Mouse (Mus musculus) embryonic fibroblast, embryonic 13.5 days (primary cell): Measurements from ENCODE around the gene Papola. TPM values are rescaled to one million over a fixed set of nuclear protein-coding genes. Genes with fewer than 3 reads are reported as not detected.

Experiments
- H3K27ac ChIP-seq: 2 replicates; pipeline ENCODE4 v1.5.1; 2012; ENCODE audit warnings: low read length, control low read depth, inconsistent platforms; ENCODE audit not compliant: insufficient read depth
- H3K4me1 ChIP-seq: 2 replicates; pipeline ENCODE4 v1.6.1; 2011; ENCODE audit warnings: low read length; ENCODE audit not compliant: control insufficient read depth, insufficient read depth
- H3K4me3 ChIP-seq: 2 replicates; pipeline ENCODE4 v1.5.1; 2011; ENCODE audit warnings: mild to moderate bottlenecking, control low read depth, low read length; ENCODE audit not compliant: insufficient read depth
- CTCF ChIP-seq: IDR thresholded peaks from 2 replicates; pipeline ENCODE4 v1.5.1; 2011; ENCODE audit warnings: mild to moderate bottlenecking, control low read depth, low read length, moderate library complexity, borderline replicate concordance; ENCODE audit not compliant: insufficient read depth
- POLR2A ChIP-seq: IDR thresholded peaks from 2 replicates; pipeline ENCODE4 v1.6.1; 2011; ENCODE audit warnings: low read depth, mild to moderate bottlenecking, control low read depth, low read length, moderate library complexity
- polyA plus RNA-seq: library from polyadenylated mRNA; stranded (reverse); fragments of >200 nt; gene quantifications from 2 replicates; pipeline ENCODE4 v1.2.4, GENCODE M21; 2011; ENCODE audit warnings: low read depth; ENCODE audit not compliant: missing spikeins, insufficient read length

Papola gene
- polyA plus RNA-seq, 1 experiment: 214 TPM

DNA sequence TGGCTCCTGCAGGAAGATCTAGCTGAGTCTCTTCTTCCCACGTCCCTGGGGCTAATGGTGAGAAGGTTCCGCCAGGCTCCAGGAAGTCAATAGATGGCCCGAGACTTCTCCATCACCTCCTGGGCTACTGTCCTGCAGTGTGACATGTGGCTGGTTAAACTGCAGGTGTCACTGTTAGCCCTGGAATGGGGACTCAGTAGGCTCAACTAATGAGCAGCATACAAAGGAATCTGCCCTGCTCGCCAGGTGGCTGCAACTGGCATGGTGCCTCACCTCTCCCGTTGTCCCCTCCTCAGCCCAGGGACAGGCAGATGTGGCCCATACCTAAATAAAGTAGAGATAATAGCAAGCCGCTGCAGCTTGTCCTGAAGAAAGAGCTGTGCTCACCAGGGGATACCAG, 70.1 kb downstream of the Papola start:
- TF ChIP-seq CTCF: peak; percentile 14; the same call in 1 of the 2 replicates
- TF ChIP-seq POLR2A: no peak
- no peaks in the 10 kb centered on the region for H3K4me1 ChIP-seq
- H3K4me3 ChIP-seq: no peak overlapping the region
- no peak overlapping the region for H3K27ac ChIP-seq

DNA sequence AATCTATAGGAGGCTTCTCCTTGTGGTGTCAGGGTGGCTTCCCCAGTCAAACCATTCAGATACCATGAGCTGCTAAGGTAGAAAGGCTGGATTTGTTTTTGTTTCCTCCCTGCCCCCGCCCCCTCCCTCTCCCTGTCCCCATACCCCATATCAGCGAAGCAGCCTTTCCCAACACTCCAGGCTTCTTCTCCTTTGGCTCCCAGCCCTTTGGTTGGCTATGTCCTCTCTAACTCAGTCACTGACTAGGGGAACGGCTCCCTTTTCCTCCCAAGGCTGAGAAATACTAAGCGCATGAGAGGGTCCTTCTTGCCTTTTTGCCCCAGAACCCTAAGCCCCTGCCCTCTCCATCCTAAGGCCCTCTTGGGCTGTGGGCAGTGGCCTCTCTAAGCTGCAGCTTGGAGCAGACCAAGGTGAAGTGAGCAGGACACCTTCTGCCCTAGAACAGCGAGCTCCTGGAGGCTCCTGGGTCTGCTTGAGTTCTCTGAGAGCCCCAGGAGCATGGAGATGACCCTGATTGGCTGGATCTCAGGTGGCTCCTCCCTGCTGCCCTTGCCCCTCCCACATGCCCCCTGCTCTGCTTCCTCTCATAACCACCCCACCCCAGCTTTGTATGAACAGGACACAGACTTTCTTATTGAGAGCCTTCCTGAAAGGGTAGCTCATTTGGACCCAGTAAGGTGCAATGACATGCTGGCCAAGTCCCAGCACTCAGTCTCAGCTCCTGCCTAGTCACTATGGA, 73.6 kb downstream of the Papola start:
- no peak for TF ChIP-seq POLR2A
- no peak for TF ChIP-seq CTCF
- Histone ChIP-seq H3K4me3 (no peak overlapping the region), H3K4me1 (no peaks in the 10 kb centered on the region), H3K27ac (no peak overlapping the region)

DNA sequence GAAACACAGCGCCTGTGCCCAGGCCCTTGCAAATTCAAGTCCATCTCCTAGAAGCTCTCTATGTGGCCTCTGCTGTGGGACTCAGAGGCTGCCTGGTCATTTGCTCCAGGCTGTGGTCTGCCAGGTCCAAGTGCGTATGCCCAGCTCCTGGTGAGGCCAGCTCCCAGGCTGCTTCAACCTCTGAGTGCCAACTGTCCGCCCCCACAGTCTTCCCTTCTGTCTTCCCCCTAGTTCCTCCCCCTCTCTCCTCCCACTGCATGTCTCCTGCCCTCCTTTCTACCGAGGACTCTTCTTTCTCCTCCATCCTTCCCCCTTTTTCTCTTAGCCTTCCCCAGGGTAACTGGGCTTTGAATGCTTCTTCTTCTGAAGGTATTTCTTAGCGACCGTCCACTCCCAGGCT, 77.6 kb downstream of the Papola start:
- H3K27ac ChIP-seq: no peak overlapping the region
- H3K4me1 ChIP-seq: no peaks in the 10 kb centered on the region
- no peak overlapping the region for H3K4me3 ChIP-seq
- no peak for TF ChIP-seq POLR2A
- TF ChIP-seq CTCF: no peak

GRCm38 (mm10) chr12:105862607-105863006, 78.1 kb downstream of the Papola start:
- Histone ChIP-seq H3K4me3 (no peak overlapping the region), H3K4me1 (no peaks in the 10 kb centered on the region)

DNA sequence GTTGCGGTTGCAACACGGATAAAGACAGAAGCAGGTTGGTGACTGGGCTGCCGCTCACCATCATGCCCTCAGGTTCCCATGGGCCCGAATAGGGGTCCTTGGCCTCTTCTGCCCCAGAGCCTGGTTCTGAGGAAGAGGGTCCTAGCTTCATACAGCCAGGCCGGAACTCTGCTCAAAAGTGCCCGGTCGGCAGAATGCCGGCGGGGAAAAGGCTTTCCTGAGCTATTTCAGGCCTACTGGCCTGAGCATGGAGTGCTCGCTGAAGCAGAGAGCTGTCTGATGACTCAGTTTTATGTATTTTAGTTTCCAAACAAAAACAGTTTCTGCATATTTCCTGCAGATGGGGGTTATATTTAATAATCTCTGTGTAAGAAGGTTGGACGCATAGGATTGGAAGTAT, 78.9 kb downstream of the Papola start:
- no peak overlapping the region for H3K4me3 ChIP-seq
- no peaks in the 10 kb centered on the region for H3K4me1 ChIP-seq
- no peak overlapping the region for H3K27ac ChIP-seq
- TF ChIP-seq CTCF (no peak), POLR2A (no peak)

More at GRCm38 (mm10) chr12:105862607-105863006, 78.1 kb downstream of the Papola start:
- no peak overlapping the region for H3K27ac ChIP-seq
- TF ChIP-seq CTCF (no peak), POLR2A (no peak)

DNA sequence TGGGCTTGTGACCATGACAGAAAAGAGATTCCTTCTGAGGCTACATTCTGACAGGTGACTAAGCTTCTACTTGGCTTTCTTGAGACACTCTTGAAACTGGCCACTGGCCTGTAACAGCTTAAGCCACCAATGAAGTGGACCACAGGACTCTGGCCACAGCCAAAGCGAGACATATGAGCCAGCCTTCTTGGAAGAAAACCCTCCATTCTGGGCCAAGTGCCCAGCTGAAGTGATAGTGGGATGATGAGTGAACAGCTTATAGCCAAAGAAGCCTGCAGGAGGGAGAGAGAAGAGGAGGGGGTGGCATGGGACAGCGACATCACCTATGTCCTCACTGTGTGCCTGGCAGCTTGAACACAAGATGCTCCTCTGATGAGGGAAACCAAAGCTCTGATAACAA, 83.2 kb downstream of the Papola start:
- H3K4me1 ChIP-seq: no peaks in the 10 kb centered on the region
- no peak overlapping the region for H3K27ac ChIP-seq
- TF ChIP-seq CTCF (no peak), POLR2A (no peak)
- no peak overlapping the region for H3K4me3 ChIP-seq

- TF ChIP-seq CTCF (no peak), POLR2A (no peak)
- Histone ChIP-seq H3K4me3 (no peak overlapping the region), H3K27ac (no peak overlapping the region), H3K4me1 (no peaks in the 10 kb centered on the region)
Observed at GRCm38 (mm10) chr12:105869242-105869641, 84.7 kb downstream of the Papola start.

DNA sequence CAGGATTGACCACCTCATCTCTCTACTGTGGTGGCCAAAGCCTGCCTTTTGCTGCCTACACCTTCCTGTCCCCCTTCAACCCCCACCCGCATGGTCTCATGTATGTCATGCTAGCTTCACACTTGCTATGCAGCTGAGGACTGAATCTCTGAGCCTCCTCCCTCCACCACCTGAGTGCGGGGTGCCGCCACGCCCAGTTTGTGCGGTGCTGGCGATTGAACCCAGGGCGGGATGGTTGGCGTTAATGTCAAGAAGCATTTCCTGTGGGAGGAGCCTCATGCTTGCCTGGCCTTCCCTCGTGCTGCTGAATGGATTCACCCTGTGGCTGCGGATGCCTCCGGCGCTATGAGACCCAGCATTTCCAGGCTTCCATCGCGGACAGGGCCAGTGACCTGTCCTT, 85.2 kb downstream of the Papola start:
- no peak overlapping the region for H3K27ac ChIP-seq
- H3K4me1 ChIP-seq: no peaks in the 10 kb centered on the region
- no peak overlapping the region for H3K4me3 ChIP-seq
- no peak for TF ChIP-seq CTCF
- TF ChIP-seq POLR2A: no peak

- no peak overlapping the region for H3K4me3 ChIP-seq
- no peak overlapping the region for H3K27ac ChIP-seq
- TF ChIP-seq POLR2A (no peak), CTCF (no peak)
- no peaks in the 10 kb centered on the region for H3K4me1 ChIP-seq
Observed at GRCm38 (mm10) chr12:105873283-105873682, 88.8 kb downstream of the Papola start.

DNA sequence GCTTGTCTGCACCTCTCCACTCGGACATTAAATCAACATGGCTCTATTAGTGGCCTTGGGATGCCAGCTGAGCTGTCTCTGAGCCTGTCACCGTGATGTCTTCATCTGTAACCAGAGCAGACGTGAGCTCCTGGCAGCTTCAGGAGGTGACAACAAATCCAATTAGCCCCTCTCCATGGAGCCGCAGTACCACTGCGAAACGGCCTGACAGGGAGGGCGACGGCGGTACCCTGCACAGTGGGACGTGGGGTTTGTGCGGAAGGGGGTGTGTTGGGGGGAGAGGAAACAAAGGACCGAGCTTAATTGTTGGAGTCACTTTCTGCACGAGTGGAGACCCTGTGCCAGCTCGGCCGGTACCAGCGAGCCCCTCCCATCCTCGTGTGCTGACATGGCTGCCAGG, 90.6 kb downstream of the Papola start:
- Histone ChIP-seq H3K4me3 (no peak overlapping the region), H3K4me1 (no peaks in the 10 kb centered on the region), H3K27ac (no peak overlapping the region)
- TF ChIP-seq CTCF (no peak), POLR2A (no peak)
